Mouse (Mus musculus): ENCODE data around the gene Gm49378. TPM values are rescaled to one million over a fixed set of nuclear protein-coding genes. Genes with fewer than 3 reads are reported as not detected.

Gene Gm49378
- polyA plus RNA-seq, 2 experiments from 2014 or later = not detected

- peak; percentile 36 for ATAC-seq
These were observed 47.8 kb downstream of the Gm49378 start for GRCm38 (mm10) chr14:55589771-55590448.

- ATAC-seq = no peak
These were observed 48.4 kb downstream of the Gm49378 start for GRCm38 (mm10) chr14:55589271-55589670.

- no peak for ATAC-seq
These were observed 51.5 kb downstream of the Gm49378 start for GRCm38 (mm10) chr14:55586149-55586548.

GRCm38 (mm10) chr14:55585566-55585960 is 52.1 kb downstream of the Gm49378 start:
- peak; percentile 26 for ATAC-seq

GRCm38 (mm10) chr14:55584702-55585565 is 52.8 kb downstream of the Gm49378 start, which contains the start of gene Emc9:
Gene Emc9, minus strand, starts transcription at chr14:55585302.
- ATAC-seq = peak; percentile 78

GRCm38 (mm10) chr14:55584303-55584701 is 53.4 kb downstream of the Gm49378 start:
- ATAC-seq = no peak

GRCm38 (mm10) chr14:55581981-55582681 is 55.6 kb downstream of the Gm49378 start:
- no peak for ATAC-seq

- no peak for ATAC-seq
These were observed 57.0 kb downstream of the Gm49378 start for GRCm38 (mm10) chr14:55580731-55581130.

- ATAC-seq = no peak
These were observed 57.9 kb downstream of the Gm49378 start for GRCm38 (mm10) chr14:55579511-55580496.

Other genes starting within 250 kb of the Gm49378 start
- 10 to 100 TPM; 39.2 to 42.2 TPM for gene Dhrs4, start 159.1 kb downstream of the Gm49378 start, polyA plus RNA-seq (2017; shearing (Covaris generic))
- gene Carmil3, start 147.2 kb downstream of the Gm49378 start, polyA plus RNA-seq (2017; shearing (Covaris generic)) = not detected
- gene Cpne6, start 127.5 kb downstream of the Gm49378 start, polyA plus RNA-seq (2017; shearing (Covaris generic)) = not detected
- under 1 TPM in 1 of 2 experiments, not detected in 1; 0.07 TPM for gene Nrl, start 112.9 kb downstream of the Gm49378 start, polyA plus RNA-seq (2017; shearing (Covaris generic))
- 10 to 100 TPM; 23.6 to 33.4 TPM for gene Pck2, start 97.6 kb downstream of the Gm49378 start, polyA plus RNA-seq (2017; shearing (Covaris generic))
- 10 to 100 TPM; 95.9 to 97.4 TPM for gene Dcaf11, start 77.9 kb downstream of the Gm49378 start, polyA plus RNA-seq (2017; shearing (Covaris generic))
- not detected for gene A730061H03Rik, start 77.5 kb downstream of the Gm49378 start, polyA plus RNA-seq (2017; shearing (Covaris generic))
- not detected for gene Fitm1, start 62.3 kb downstream of the Gm49378 start, polyA plus RNA-seq (2017; shearing (Covaris generic))
- gene Psme1, start 59.8 kb downstream of the Gm49378 start, polyA plus RNA-seq (2017; shearing (Covaris generic)) = 100 to 1,000 TPM; 700 to 830 TPM
- gene Emc9, start 52.6 kb downstream of the Gm49378 start, polyA plus RNA-seq (2017; shearing (Covaris generic)) = 10 to 100 TPM; 25.2 to 28.6 TPM
- 100 to 1,000 TPM; 980 to 996 TPM for gene Psme2, start 46.8 kb downstream of the Gm49378 start, polyA plus RNA-seq (2017; shearing (Covaris generic))
- 10 to 100 TPM; 32.6 to 33.3 TPM for gene Rnf31, start 46.2 kb downstream of the Gm49378 start, polyA plus RNA-seq (2017; shearing (Covaris generic))
- 100 to 1,000 TPM; 129 to 164 TPM for gene Irf9, start 34.3 kb downstream of the Gm49378 start, polyA plus RNA-seq (2017; shearing (Covaris generic))
- gene Rec8, start 19.9 kb downstream of the Gm49378 start, polyA plus RNA-seq (2017; shearing (Covaris generic)) = 1 to 10 TPM; 1.3 to 1.9 TPM
- gene Ipo4, start 1.9 kb downstream of the Gm49378 start, polyA plus RNA-seq (2017; shearing (Covaris generic)) = 10 to 100 TPM; 29.2 to 30.6 TPM
- gene Tm9sf1, start 5.9 kb upstream of the Gm49378 start, polyA plus RNA-seq (2017; shearing (Covaris generic)) = 10 to 100 TPM; 38.8 to 49.2 TPM
- 1 to 10 TPM in 1 of 2 experiments, under 1 TPM in 1; 0.57 to 2.1 TPM for gene Tssk4, start 12.3 kb upstream of the Gm49378 start, polyA plus RNA-seq (2017; shearing (Covaris generic))
- 10 to 100 TPM; 87.8 to 88.5 TPM for gene Mdp1, start 22.6 kb upstream of the Gm49378 start, polyA plus RNA-seq (2017; shearing (Covaris generic))
- gene Gmpr2, start 34.0 kb upstream of the Gm49378 start, polyA plus RNA-seq (2017; shearing (Covaris generic)) = 10 to 100 TPM; 23.7 to 25.9 TPM
- 100 to 1,000 TPM; 361 to 408 TPM for gene Nedd8, start 34.2 kb upstream of the Gm49378 start, polyA plus RNA-seq (2017; shearing (Covaris generic))
- gene Tinf2, start 43.9 kb upstream of the Gm49378 start, polyA plus RNA-seq (2017; shearing (Covaris generic)) = 10 to 100 TPM; 23.4 to 28.3 TPM
- not detected for gene Tgm1, start 76.0 kb upstream of the Gm49378 start, polyA plus RNA-seq (2017; shearing (Covaris generic))
- gene Rabggta, start 84.4 kb upstream of the Gm49378 start, polyA plus RNA-seq (2017; shearing (Covaris generic)) = 10 to 100 TPM; 53.3 to 60.8 TPM
- gene Dhrs1, start 107.8 kb upstream of the Gm49378 start, polyA plus RNA-seq (2017; shearing (Covaris generic)) = 10 to 100 TPM; 46.4 to 48.9 TPM
- gene Nop9, start 107.8 kb upstream of the Gm49378 start, polyA plus RNA-seq (2017; shearing (Covaris generic)) = 1 to 10 TPM; 6.0 to 8.2 TPM
- not detected for gene Cideb, start 120.6 kb upstream of the Gm49378 start, polyA plus RNA-seq (2017; shearing (Covaris generic))
- under 1 TPM in 1 of 2 experiments, not detected in 1; 0.40 TPM for gene Ltb4r2, start 123.5 kb upstream of the Gm49378 start, polyA plus RNA-seq (2017; shearing (Covaris generic))
- gene Ltb4r1, start 128.1 kb upstream of the Gm49378 start, polyA plus RNA-seq (2017; shearing (Covaris generic)) = 1 to 10 TPM; 2.5 to 5.6 TPM
- gene Adcy4, start 146.2 kb upstream of the Gm49378 start, polyA plus RNA-seq (2017; shearing (Covaris generic)) = under 1 TPM in 1 of 2 experiments, not detected in 1; 0.08 TPM
- 10 to 100 TPM; 94.3 to 99.3 TPM for gene Ripk3, start 151.0 kb upstream of the Gm49378 start, polyA plus RNA-seq (2017; shearing (Covaris generic))
- gene Nfatc4, start 185.2 kb upstream of the Gm49378 start, polyA plus RNA-seq (2017; shearing (Covaris generic)) = not detected
- gene Nynrin, start 216.1 kb upstream of the Gm49378 start, polyA plus RNA-seq (2017; shearing (Covaris generic)) = under 1 TPM in 1 of 2 experiments, not detected in 1; 0.08 TPM
- under 1 TPM in 1 of 2 experiments, not detected in 1; 0.24 TPM for gene Cbln3, start 246.5 kb upstream of the Gm49378 start, polyA plus RNA-seq (2017; shearing (Covaris generic))
- gene Khnyn, start 247.1 kb upstream of the Gm49378 start, polyA plus RNA-seq (2017; shearing (Covaris generic)) = 10 to 100 TPM in 1 of 2 experiments, 1 to 10 TPM in 1; 9.9 to 11.6 TPM